Mouse (Mus musculus) ES-Bruce4 (cell line): ENCODE results near the gene Large1. TPM values are rescaled to one million over a fixed set of nuclear protein-coding genes. Genes with fewer than 3 reads are reported as not detected.

ENCODE experiments used
- H3K27ac ChIP-seq: 2 replicates; pipeline ENCODE4 v1.5.1; 2012; ENCODE audit warnings: low read length, inconsistent platforms; ENCODE audit not compliant: insufficient read depth
- H3K27me3 ChIP-seq: 2 replicates; pipeline ENCODE4 v1.6.1; 2012; ENCODE audit warnings: mild to moderate bottlenecking, low read length, inconsistent platforms; ENCODE audit not compliant: control insufficient read depth, poor library complexity, insufficient read depth, severe bottlenecking
- H3K36me3 ChIP-seq: 2 replicates; pipeline ENCODE4 v1.6.1; 2012; ENCODE audit warnings: inconsistent platforms, mild to moderate bottlenecking, low read length, moderate library complexity; ENCODE audit not compliant: control insufficient read depth, poor library complexity, insufficient read depth, severe bottlenecking
- H3K4me1 ChIP-seq: one replicate; pipeline ENCODE4 v1.8.1; 2011; ENCODE audit warnings: low read length; ENCODE audit not compliant: control insufficient read depth, insufficient read depth
- H3K4me3 ChIP-seq: 2 replicates; pipeline ENCODE4 v1.5.1; 2011; ENCODE audit warnings: low read depth, mild to moderate bottlenecking, low read length
- H3K9ac ChIP-seq: 2 replicates; pipeline ENCODE4 v1.6.1; 2012; ENCODE audit warnings: low read depth, mild to moderate bottlenecking, inconsistent platforms; ENCODE audit not compliant: poor library complexity, severe bottlenecking
- H3K9me3 ChIP-seq: replicated peaks from 2 replicates; pipeline ENCODE4 v1.6.1; 2012; ENCODE audit warnings: mild to moderate bottlenecking, low read length, inconsistent platforms; ENCODE audit not compliant: control insufficient read depth, poor library complexity, insufficient read depth, severe bottlenecking
- CTCF ChIP-seq: IDR thresholded peaks from one replicate; pipeline ENCODE4 v1.8.1; 2011; ENCODE audit warnings: low read depth, low read length
- EP300 ChIP-seq: IDR thresholded peaks from 2 replicates; pipeline ENCODE4 v1.6.1; 2011; ENCODE audit warnings: low read depth, low read length; ENCODE audit not compliant: insufficient read depth
- POLR2A ChIP-seq: IDR thresholded peaks from one replicate; pipeline ENCODE4 v1.8.1; 2011; ENCODE audit warnings: low read length; ENCODE audit not compliant: insufficient read depth
- polyA plus RNA-seq: library from polyadenylated mRNA; stranded (reverse); fragments of >200 nt; gene quantifications from 2 replicates; pipeline ENCODE4 v1.2.4, GENCODE M21; 2011; ENCODE audit warnings: low read depth; ENCODE audit not compliant: missing spikeins, insufficient read depth, insufficient read length

Large1 gene
- polyA plus RNA-seq, 1 experiment: 20.2 TPM

- TF ChIP-seq EP300: no peak
- TF ChIP-seq POLR2A: no peak
- TF ChIP-seq CTCF: no peak
- Histone ChIP-seq H3K27ac (no peak overlapping the region), H3K4me3 (no peak overlapping the region)
Observed at GRCm38 (mm10) chr8:73226841-73227240, 126.5 kb downstream of the Large1 start.

GRCm38 (mm10) chr8:73225654-73226053 lies 127.7 kb downstream of the Large1 start:
- TF ChIP-seq CTCF (no peak), EP300 (no peak), POLR2A (no peak)
- Histone ChIP-seq H3K9ac (no peak overlapping the region), H3K27me3 (no peaks in the 10 kb centered on the region), H3K9me3 (no peaks in the 10 kb centered on the region), H3K27ac (no peak overlapping the region), H3K4me3 (no peak overlapping the region), H3K4me1 (no peaks in the 10 kb centered on the region), H3K36me3 (no peaks in the 10 kb centered on the region)

More at GRCm38 (mm10) chr8:73226841-73227240, 126.5 kb downstream of the Large1 start:
- Histone ChIP-seq H3K27me3 (no peaks in the 10 kb centered on the region), H3K9me3 (no peaks in the 10 kb centered on the region), H3K4me1 (no peaks in the 10 kb centered on the region), H3K9ac (no peak overlapping the region), H3K36me3 (no peaks in the 10 kb centered on the region)

DNA sequence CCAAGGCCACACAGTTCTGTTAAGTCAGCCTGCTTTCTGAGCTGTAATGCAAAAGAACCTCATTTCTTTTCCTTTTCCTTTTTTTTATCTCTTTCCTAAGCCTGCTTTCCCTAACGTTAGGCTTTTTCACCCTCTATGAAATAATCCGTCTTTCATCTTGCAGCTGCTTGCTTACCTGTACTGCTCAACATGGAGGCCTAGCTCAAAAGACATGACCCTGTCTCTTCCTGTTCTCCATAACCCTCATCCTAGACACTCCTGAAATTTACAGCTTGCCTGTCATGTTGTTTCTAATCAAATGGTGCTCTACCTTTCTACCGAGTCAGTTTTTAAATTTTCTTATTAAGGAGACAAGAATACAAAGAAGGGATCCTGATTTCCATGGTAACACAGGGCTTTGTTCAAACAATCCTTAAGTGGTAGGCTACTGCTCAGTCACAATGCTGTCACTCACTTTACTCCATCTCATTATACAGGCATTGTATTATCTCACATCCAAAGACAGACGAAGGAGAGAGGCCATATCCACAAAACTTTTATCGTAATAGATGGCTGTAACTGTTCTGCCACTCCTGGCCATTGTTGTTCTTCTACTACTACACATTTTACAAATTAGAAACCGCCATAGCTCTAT lies 134.0 kb downstream of the Large1 start:
- Histone ChIP-seq H3K36me3 (no peaks in the 10 kb centered on the region), H3K27ac (no peak overlapping the region), H3K9me3 (no peaks in the 10 kb centered on the region), H3K4me3 (no peak overlapping the region), H3K4me1 (no peaks in the 10 kb centered on the region), H3K27me3 (no peaks in the 10 kb centered on the region), H3K9ac (no peak overlapping the region)
- no peak for TF ChIP-seq CTCF
- no peak for TF ChIP-seq EP300
- no peak for TF ChIP-seq POLR2A

GRCm38 (mm10) chr8:73206831-73207230 lies 146.5 kb downstream of the Large1 start:
- Histone ChIP-seq H3K9me3 (no peaks in the 10 kb centered on the region), H3K27ac (no peak overlapping the region), H3K4me1 (no peaks in the 10 kb centered on the region), H3K9ac (no peak overlapping the region), H3K4me3 (no peak overlapping the region), H3K27me3 (no peaks in the 10 kb centered on the region), H3K36me3 (no peaks in the 10 kb centered on the region)
- TF ChIP-seq CTCF: no peak
- TF ChIP-seq POLR2A: no peak
- TF ChIP-seq EP300: no peak

DNA sequence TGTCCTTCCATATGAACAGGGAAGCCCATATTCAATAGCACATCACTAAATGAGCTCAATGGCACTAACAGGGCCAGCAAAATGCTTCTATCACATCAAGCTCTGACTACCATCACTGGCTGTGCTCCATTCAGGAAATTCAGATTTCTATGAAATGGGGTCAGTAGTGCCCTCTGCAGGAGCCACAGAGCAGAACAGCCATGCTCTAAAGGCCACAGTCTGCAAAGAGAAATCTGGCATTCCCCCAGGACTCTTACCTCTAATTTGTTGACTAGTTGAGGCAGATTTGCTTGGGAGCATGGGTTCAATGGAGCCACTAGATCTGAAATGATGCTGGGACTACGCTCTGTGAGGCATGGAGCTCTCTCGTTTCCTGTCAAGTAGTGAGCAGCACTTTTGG lies 151.5 kb downstream of the Large1 start:
- Histone ChIP-seq H3K36me3 (no peaks in the 10 kb centered on the region; the same call in 1 of the 2 replicates), H3K4me3 (no peak overlapping the region), H3K27me3 (no peaks in the 10 kb centered on the region), H3K9me3 (no peaks in the 10 kb centered on the region), H3K4me1 (no peaks in the 10 kb centered on the region), H3K9ac (no peak overlapping the region), H3K27ac (no peak overlapping the region)
- TF ChIP-seq CTCF (peak; percentile 37), POLR2A (no peak)

- Histone ChIP-seq H3K4me3 (no peak overlapping the region), H3K4me1 (no peaks in the 10 kb centered on the region), H3K27me3 (no peaks in the 10 kb centered on the region), H3K9me3 (no peaks in the 10 kb centered on the region), H3K27ac (no peak overlapping the region), H3K36me3 (no peaks in the 10 kb centered on the region; the same call in 1 of the 2 replicates), H3K9ac (no peak overlapping the region)
- TF ChIP-seq EP300: no peak
- TF ChIP-seq POLR2A: no peak
- no peak for TF ChIP-seq CTCF
Observed at GRCm38 (mm10) chr8:73197714-73198113, 155.6 kb downstream of the Large1 start.
